Mouse (Mus musculus) NIH3T3 (cell line): Measurements from ENCODE around the gene Ints11.

Source experiments
- DNase-seq: peaks from one replicate; pipeline ENCODE4 v3.0.0-alpha.2; 2012; ENCODE audit warnings: low read depth

Ints11 gene

GRCm38 (mm10) chr4:155869317-155870033 lies at the start of gene Ints11, which contains the start of gene Cptp:
Gene Ints11, plus strand, starts transcription at chr4:155869546.
Gene Cptp, minus strand, starts transcription at chr4:155869440.
- peak; percentile 96 for DNase-seq

DNA sequence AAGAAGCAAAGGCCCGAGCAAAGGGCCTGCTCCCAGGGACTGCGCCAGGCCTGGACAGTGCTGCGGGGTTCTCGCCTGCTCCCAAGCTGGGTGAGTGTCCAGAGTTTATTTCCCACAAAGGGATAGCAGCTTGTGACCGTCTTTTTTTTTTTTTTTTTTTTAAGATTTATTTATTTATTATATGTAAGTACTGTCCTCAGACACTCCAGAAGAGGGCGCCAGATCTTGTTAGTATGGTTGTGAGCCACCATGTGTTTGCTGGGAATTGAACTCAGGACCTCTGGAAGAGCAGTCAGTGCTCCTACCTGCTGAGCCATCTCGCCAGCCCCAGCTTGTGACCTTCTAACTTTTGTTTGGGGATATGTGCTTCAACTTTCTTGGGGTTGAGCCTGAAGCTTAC lies 48.3 kb upstream of the Ints11 start:
- DNase-seq: peak; percentile 60

- DNase-seq: no peak
These were observed 45.9 kb upstream of the Ints11 start for GRCm38 (mm10) chr4:155823443-155823842.

- no peak for DNase-seq
These were observed 39.5 kb upstream of the Ints11 start for GRCm38 (mm10) chr4:155829866-155830265.

GRCm38 (mm10) chr4:155830596-155830995 lies 38.8 kb upstream of the Ints11 start:
- DNase-seq: no peak

DNA sequence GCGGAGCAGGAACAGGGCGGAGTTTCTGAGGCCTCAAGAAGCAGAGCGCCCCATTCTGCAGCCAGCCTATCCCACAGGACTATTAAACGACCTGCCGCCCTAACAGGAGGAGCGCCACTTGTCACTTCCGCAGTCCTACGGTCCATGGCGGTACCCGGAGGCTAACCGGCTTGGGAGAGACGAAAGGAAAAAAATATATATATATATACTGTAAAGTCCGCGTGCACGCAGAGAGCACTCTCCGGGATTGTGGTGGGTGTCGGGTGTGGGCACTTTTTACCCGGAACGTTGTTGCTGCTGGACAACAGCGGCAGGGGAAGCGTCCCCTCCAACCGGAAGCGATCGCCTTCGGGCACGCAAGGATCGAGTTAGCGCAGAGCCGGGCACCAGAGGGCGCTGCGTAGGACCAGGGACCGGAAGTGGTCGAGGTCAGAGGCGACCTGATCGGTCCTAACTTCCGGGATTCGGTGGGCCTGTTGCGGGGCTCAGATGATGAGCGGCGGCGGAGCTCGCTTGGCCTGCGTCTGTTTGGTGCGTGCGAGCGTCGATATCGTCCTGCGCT lies 38.1 kb upstream of the Ints11 start, which contains the start of gene Aurkaip1:
TSS of gene Aurkaip1 (plus strand) at position 68 of the 562 bp plus-strand sequence.
- peak; percentile 95 for DNase-seq

- peak; percentile 21 for DNase-seq
These were observed 37.5 kb upstream of the Ints11 start for GRCm38 (mm10) chr4:155831831-155832230.

DNA sequence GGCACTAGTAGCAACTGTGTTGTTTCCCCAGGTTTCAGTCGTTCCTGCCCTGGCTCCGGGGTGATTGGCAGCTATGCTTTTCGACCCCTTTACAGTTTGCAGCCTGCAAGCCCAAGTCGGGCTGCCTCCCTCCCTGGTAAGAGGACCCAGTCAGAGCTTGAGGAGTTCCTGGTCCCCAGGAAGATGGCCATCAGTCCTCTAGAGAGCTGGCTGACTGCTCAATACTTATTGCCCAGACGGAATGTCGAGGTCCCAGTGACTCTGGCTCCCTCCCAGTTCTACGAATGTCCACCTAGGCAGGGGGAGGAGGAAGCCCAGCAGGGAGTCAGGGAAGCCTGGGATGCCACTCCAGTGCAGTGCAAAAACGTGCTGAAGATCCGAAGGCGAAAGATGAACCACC lies 37.0 kb upstream of the Ints11 start:
- DNase-seq: no peak

DNA sequence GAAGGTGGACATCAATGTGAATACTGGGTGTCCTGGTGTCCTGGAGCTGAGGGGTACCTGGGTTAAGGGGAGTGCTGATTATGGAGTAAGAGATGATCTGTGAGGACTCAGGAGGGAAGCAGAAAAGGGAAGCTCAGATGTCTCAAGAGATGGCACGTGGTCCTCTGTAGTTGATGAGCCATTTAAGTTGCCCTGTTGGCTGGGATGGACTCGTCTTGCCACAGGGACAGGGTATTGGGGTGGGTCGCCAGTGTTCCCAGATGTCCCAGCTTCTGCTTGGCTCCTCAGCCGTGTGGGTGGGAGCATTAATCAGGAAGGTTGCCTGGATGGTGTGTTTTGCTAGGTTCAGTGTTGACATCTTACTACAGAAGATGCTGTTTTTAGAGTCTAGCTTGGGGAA lies 36.1 kb upstream of the Ints11 start:
- no peak for DNase-seq

DNA sequence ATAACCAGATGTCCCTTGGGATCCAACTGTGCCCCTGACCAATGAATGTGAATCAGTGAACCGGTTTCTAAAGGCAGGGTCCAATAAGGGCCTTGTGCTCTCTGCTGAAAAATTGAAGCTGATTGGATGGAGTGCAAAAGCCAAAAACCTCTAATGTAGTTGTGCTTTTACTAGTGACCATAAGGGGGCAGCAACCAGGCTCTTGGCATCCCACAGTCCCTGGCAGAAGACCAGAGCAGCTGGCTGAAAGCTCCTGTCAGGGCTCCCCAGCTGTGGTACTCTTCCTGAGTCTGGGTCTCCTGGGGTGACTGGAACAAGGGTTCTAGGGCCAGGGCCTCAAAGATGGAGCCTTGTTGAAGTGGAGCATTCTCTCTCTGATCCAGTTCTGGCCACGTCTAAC lies 35.5 kb upstream of the Ints11 start:
- peak; percentile 91 for DNase-seq

GRCm38 (mm10) chr4:155837404-155838010 lies 31.8 kb upstream of the Ints11 start:
- peak; percentile 79 for DNase-seq

DNA sequence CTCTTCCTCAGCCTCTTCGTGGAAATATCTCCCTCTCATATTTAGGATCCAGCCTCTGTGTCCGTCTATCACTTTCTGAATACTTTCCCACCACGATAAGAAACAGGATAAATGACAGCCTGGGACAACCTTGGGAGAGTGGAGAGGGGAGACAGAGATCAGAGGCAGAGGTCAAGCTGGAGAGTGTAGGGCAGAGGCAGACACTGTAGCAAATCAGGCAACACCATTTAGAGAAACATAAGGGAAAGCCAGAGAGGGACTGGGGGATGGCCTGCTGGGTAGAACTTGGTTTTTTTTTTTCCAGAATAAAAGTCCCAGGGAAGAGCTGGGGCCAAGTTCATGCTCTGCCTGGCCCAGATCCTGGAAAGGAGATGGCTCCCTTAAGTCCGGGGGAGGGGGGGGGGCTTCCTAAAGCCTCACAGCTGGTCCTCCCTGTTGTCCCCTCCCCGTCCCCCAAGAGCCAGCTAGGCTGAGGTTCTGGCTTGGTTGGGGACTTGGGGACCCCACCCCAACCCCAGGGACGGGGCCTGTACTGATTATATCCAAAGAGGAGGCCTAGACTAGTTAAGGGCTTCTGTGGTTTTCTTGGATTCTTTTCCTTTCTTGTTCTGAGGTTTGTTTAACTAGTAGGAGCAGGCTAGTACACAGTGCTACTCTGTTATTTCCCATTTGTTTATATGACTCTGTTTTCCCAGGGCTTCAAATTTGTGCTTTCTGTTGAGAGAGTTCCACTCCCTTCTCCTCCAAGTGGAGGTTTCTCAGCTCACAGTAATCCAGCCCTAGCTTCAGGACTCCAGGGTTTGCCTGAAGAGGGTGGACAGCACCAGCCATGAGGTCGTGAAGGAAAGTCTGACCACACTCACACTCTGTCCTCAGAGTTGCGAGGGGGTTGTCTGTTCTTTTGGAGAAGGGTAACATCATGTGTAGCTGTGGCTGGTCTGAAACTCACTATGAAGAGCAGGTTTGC lies 30.9 kb upstream of the Ints11 start:
- peak; percentile 48 for DNase-seq

- peak; percentile 96 for DNase-seq
These were observed 29.8 kb upstream of the Ints11 start, which contains the start of gene Mxra8 for GRCm38 (mm10) chr4:155839483-155839910. Gene Mxra8, plus strand, starts transcription at chr4:155839680.

DNA sequence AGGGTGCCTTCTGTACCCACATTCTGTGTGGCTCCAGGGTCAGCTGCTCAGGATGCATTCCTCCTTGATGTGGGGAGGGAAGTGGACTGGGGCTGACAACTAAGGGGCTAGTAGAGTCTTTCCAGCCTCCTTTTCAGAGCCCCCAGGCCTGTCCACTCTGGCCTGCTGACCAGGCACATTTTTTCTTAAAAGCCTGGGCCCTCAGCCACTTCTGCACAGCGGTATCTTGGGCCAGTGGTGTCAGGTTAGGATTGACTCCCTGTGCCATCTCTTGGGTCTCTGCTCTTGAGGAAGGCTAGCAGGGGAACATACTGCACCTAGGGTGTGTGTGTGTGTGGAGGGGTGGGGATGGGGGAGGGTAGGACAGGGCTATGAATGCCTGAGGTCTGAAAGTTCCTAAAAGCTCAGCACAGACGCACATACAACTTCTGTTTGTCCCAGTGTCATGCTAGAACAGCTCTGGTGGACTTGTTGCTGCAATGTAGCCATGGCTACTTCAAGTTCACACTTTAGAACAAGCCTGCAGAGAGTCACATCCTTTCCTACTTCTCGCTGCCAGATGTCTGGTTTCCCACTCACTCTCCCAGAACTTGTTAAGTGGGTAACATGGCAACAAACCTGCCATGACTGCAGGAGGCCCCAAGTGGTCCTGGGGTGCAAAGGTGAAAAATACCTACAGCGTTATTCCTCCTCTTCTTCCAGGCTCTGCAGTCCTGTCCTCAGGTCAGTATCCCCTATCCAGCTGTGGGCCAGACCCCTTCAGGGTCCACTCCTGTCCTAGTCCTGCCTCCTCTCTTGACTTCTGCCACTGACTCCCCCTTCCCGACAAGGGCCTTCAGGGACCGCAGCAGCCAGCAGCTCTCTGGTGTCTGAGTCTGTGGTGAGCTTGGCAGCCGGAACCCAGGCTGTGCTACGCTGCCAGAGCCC lies 29.0 kb upstream of the Ints11 start:
- peak; percentile 60 for DNase-seq

GRCm38 (mm10) chr4:155841003-155841454 lies 28.3 kb upstream of the Ints11 start:
- peak; percentile 84 for DNase-seq

DNA sequence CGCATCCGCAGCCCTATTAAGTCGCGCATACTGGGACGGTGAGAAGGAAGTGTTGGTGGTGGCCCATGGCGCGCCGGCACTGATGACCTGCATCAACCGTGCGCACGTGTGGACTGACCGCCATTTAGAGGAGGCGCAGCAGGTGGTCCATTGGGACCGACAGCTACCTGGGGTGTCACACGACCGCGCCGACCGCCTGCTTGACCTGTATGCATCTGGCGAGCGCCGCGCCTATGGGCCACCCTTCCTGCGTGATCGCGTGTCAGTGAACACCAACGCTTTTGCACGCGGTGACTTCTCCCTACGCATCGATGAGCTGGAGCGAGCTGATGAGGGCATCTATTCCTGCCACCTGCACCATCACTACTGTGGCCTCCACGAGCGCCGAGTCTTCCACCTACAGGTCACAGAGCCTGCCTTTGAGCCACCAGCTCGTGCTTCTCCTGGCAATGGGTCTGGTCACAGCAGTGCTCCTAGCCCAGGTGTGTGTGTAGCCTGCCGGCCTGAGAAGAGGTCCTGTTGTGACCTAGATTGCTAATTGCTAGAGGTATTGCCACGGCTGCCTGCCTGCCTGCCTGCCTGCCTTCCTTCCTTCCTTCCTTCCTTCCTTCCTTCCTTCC lies 27.6 kb upstream of the Ints11 start:
- no peak for DNase-seq

GRCm38 (mm10) chr4:155843231-155843630 lies 26.1 kb upstream of the Ints11 start:
- DNase-seq: no peak

GRCm38 (mm10) chr4:155846871-155847578 lies 22.3 kb upstream of the Ints11 start, which contains the start of gene Dvl1:
Gene Dvl1, plus strand, starts transcription at chr4:155847402.
- peak; percentile 95 for DNase-seq

DNA sequence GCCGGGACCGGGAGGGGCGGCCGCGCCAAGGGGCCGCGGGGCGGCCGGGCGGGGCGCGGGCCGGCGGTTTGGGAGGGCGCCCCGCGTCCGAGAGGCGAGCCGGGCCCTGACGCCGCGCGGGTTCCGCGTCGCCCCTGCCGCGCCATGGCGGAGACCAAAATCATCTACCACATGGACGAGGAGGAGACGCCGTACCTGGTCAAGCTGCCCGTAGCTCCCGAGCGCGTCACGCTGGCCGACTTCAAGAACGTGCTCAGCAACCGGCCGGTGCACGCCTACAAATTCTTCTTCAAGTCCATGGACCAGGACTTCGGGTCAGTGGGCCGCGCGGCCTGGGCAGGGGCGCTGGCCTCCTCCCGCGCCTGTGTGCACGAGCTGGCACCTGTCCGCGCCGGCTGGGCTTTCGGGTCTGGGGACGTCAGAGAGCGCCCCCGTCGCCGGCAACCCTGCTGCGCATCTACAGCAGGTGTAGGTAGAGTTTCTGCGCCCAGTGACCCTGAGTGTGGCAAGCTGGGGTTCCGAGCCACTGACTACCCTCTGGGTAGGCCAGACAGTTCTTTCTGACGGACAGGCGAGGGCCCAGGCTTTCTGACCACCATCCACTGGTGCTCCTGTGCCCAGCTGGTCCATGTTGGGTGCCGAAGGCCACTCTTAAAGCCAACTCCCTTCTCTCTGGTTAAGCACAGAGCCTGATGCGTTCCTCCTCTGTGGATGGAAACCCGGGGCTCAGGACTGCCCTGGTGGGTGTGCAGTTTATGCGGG lies 21.6 kb upstream of the Ints11 start:
- peak; percentile 46 for DNase-seq
